Mouse (Mus musculus) frontal cortex, adult 2 months (tissue): Measurements from ENCODE around the gene Copz2. TPM values are rescaled to one million over a fixed set of nuclear protein-coding genes. Genes with fewer than 3 reads are reported as not detected.
"Not testable (repeated sequence)": the region's sequence is repeated elsewhere in the genome, so short reads cannot be mapped to it uniquely, and the experiment has no call there.

Experiments used
- DNase-seq, 2 experiments: peaks; one replicate each; pipeline ENCODE4 v3.0.0; 2022; ENCODE audit warnings: low spot score in 1 of 2; ENCODE audit errors: extremely low spot score in 1 of 2
- polyA plus RNA-seq: library from polyadenylated mRNA; depleted of rRNA; stranded (reverse); fragments of >200 nt; gene quantifications from 2 replicates; pipeline ENCODE4 v1.2.3, GENCODE M21; 2012; rRNA removed

Gene Copz2
- 13.3 and 16.2 TPM in 2 replicates for polyA plus RNA-seq

DNA sequence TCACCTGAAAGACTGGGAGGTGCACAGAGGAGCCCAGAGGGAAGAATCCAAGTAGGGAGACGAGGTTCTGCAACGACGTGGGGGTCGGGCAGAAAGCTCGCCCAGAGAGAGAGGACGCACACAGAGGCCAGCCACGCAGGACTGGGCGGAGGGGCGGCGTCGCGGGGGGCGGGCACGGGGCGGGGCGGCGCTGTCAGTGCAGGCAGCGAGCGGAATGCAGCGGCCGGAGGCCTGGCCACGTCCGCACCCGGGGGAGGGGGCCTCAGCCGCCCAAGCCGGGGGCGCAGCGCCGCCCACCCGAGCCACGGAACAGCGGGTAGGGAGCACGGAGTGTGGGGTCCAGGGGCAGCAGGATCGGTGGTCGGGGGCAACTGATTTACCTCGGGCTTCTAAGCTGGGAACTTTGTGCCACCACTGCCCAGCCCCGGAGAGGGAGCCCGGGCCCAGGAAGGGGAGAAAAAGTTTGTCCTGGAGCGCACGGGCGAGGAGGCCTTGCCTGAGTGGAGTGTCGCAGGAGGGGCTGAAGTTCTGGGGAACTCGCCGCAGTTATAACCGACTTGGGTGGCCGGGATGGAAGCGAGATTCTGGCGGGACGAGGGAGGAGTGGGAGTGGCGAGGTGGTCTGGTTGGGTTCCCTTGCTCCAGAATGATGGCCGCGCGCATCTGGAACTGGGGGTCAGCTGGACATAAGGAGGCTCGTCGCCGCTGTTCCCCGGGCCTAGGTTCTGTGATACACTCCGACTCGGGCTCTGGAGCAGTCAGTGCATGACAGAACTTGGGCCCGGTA, at the start of gene Copz2:
Copz2 (plus strand) TSS at position 190 of the 787 bp plus-strand sequence.
- no peak for DNase-seq

DNA sequence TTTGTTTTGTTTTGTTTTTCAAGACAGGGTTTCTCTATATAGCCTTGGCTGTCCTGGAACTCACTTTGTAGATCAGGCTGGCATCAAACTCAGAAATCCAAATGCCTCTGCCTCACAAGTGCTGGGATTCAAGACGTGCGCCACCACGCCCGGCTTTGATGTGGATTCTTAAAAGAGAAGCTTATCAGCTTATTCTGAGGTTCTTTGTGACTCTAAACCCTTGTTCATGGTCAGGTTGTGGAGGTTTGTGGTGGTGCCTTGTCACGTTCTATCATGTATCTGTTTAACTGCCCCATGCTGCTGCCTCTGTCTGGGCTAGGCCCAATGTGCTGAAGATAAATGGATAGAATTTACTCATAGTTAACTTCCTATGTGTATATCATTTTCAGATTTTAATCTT, 44.1 kb upstream of the Copz2 start:
- DNase-seq, result no peak

- DNase-seq, result no peak
Observed at GRCm38 (mm10) chr11:96808066-96808465, 41.6 kb upstream of the Copz2 start.

DNA sequence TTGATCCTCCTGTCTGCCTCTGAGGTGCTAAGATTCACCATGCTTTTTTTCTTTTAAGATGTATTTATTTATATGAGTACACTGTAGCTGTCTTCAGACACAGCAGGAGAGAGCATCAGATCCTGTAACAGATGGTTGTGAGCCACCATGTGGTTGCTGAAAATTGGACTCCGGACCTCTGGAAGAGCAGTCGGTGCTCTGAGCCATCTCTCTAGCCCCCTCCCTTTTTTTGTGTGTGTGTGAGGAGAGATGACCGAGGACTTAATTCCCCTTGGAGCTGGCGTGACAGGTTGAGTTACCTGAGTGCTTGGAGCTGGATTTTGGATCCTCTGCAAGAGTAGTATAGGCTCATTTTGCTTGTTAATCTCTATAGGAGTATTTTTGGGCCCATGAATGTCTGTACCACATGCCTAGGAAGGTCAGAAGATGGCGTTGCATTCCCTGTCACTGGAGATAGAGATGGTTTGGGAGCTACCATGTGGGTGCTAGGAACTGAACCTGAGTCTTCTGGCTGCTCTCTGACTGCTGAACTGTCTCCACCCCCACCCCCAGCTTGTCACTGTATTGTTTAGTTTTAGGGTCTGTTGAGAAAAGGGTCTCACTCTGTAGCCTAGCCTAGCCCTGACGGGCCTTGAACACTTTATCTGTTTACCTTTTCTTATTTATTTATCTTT, 40.0 kb upstream of the Copz2 start:
- no peak for DNase-seq

- not testable (repeated sequence) for DNase-seq
Observed at GRCm38 (mm10) chr11:96811188-96811587, 38.5 kb upstream of the Copz2 start.

DNA sequence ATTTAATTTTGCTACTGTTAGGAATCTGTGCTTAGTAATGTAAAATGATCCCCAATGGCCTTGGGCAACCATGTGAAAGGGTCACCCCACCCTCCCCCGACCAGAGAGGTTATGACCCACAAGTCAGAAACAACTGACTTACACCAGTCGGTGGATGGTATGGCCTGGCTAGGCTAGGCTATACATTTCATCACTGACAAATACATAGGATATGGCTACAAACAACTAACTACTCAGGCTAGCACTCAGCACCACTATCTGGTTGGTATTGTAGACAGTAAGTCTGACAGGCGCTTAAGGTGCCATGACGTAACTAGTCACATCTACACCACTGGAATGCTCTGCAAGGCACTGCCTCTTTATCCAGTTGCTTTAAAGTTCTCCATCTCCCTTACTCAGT, 36.2 kb upstream of the Copz2 start:
- no peak for DNase-seq

DNA sequence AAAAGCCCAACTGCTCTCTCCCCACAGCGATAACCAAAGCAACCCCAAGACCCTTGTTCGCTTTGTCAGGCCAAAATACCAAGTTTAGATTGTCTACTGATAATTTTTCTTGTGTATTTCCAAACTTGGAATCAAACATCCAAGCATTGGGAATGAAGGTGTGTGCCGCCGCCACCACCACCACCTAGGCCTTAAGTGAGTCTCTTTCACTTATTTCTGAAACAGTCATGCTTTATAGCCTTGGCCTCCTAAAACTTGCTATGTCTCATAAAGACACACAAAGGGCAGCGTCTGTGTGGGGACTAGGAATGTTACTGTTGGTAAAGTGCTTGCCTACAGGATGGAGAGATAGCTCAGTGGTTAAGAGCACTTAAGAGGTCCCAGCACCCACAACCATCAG, 35.8 kb upstream of the Copz2 start:
- DNase-seq, result no peak

DNA sequence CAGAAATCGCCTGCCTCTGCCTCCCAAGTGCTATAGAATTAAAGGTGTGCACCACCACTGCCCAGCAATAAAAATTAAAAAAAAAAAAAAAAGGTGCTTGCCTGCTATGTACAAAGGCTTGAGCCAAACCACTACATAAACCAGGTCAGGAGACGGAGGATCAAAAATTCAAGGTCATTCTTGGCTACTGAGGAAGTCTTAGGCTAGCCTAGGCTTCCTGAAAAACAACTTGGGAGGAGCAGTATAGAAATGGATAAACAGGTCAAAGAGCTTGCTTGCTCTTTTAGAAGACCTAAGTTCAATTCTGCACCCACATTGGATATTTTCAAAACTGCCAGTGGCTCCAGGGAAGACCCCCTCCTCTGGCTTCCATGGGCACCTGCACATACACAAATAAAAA, 35.2 kb upstream of the Copz2 start:
- DNase-seq, result no peak

GRCm38 (mm10) chr11:96815895-96816294, 33.8 kb upstream of the Copz2 start:
- DNase-seq, result no peak

GRCm38 (mm10) chr11:96816494-96816893, 33.2 kb upstream of the Copz2 start:
- no peak for DNase-seq

- DNase-seq, result no peak
Observed at GRCm38 (mm10) chr11:96816979-96817378, 32.7 kb upstream of the Copz2 start.

GRCm38 (mm10) chr11:96818128-96818710, 31.5 kb upstream of the Copz2 start:
- DNase-seq, result no peak

GRCm38 (mm10) chr11:96821956-96822355, 27.7 kb upstream of the Copz2 start:
- DNase-seq, result no peak

- DNase-seq, result no peak
Observed at GRCm38 (mm10) chr11:96822675-96823470, 26.8 kb upstream of the Copz2 start.

DNA sequence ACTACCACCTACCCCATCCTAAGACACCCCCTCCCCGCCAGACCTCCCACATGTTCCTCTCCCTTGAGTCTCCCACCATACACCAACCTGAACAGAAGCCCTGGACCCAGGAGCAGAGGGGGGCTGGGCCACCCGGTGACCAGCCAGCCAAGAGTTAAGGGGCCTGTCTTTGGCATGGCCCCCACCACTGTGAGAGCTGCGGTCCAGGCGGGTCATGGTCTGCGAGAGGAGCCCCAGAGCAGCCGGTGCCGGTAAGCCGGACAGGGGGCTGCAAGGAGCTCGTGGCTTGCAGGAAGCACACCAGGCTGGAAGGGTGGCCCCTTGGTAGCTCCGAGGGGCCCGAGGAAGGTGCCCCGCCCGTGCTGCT, 26.2 kb upstream of the Copz2 start:
- no peak for DNase-seq

DNA sequence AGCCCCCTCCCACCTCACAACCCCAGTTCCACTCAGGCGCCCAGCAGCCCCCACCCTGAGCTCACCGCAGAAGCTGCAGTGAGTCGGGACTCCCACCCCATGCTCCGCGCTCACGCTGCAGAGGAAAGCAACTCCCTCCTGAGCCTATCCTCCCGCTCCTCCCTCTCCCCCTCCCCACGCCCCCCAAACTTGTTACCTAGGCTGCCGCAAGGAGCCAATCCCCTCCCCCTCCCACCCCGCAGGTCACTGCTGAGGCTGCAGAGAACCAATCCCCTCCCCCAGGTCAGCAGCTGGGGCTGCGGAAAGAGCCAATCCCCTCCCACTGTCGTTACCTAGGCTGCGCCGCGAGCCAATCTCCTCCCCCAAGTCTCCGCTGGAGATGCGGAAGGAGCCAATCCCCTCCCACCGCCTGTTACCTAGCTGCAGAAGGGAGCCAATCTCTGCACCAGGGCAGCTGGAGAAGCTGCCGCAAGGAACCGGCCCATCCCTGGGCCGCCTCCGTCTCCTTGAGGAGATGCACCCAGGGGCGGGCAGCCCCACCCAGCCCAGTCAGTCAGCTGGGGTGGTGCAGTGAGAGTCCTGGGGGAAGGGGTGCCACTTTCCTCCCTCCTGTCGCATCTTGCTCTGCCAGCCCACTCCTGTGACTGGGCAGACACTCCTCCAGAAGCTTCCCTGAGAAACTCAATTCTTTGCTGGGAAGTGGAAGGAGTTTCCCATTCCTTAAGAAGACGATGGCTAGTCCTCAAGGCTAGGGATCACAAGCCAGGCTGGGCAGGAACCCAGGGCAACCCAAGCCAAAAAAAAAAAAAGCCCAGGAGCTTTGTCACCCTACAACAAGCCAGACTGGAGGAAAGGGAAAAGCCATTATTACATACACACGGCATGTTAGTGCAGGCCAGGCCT, 25.5 kb upstream of the Copz2 start:
- DNase-seq, result peak; percentile 91

GRCm38 (mm10) chr11:96824783-96825495, 24.7 kb upstream of the Copz2 start:
- DNase-seq, result peak in 1 of 2 experiments; percentile 53

DNA sequence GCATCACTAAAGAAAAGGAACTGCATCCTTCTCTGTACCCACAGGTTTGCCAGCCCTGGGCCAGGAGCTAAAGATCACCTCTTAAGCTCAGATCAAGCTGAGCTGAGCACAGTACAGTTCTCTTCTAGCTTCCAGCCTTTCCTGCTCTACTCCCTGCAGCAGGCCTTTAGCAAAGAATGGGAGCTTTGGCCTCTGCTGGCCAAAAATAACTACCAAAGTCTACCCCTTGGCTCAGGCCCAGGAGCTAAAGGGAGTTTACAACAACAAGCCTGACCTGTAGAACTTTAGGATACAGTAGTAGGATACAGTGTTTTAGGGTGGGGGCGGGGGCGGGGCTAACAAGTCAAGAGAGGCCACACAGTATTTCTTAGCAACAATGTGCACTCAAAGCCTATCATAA, 23.2 kb upstream of the Copz2 start:
- DNase-seq, result no peak

GRCm38 (mm10) chr11:96827062-96827581, 22.5 kb upstream of the Copz2 start:
- no peak for DNase-seq
